Mouse (Mus musculus): ENCODE results near the gene B3gntl1.

- no peak for TF ChIP-seq POLR2A (IDR thresholded peaks at IDR 0.05; ENCODE audit: borderline replicate concordance, insufficient read depth, low read length)
- TF ChIP-seq CTCF (IDR thresholded peaks at IDR 0.05; ENCODE audit: borderline replicate concordance, insufficient read depth, low read depth, low read length), result no peak
Measured at GRCm38 (mm10) chr11:121679581-121679980, 6.6 kb upstream of the B3gntl1 start.
